Mouse (Mus musculus) right cerebral cortex, adult 2 months (tissue): ENCODE data around the gene Gm10320.

Source experiments
- DNase-seq, 2 experiments: peaks; one replicate each; pipeline ENCODE4 v3.0.0; 2021 to 2022; ENCODE audit warnings: low spot score in 2 of 2

The Gm10320 gene

GRCm38 (mm10) chr13:98469916-98470315 lies 21.9 kb downstream of the Gm10320 start:
- no peak for DNase-seq

GRCm38 (mm10) chr13:98461467-98461866 lies 30.3 kb downstream of the Gm10320 start:
- DNase-seq: no peak

- no peak for DNase-seq
Measured at GRCm38 (mm10) chr13:98456398-98456797, 35.4 kb downstream of the Gm10320 start.

GRCm38 (mm10) chr13:98455646-98456045 lies 36.2 kb downstream of the Gm10320 start:
- DNase-seq: no peak

GRCm38 (mm10) chr13:98454224-98454967 lies 37.4 kb downstream of the Gm10320 start:
- no peak for DNase-seq

GRCm38 (mm10) chr13:98453146-98453545 lies 38.7 kb downstream of the Gm10320 start:
- no peak for DNase-seq

GRCm38 (mm10) chr13:98448696-98449095 lies 43.1 kb downstream of the Gm10320 start:
- DNase-seq: no peak

GRCm38 (mm10) chr13:98447741-98448140 lies 44.1 kb downstream of the Gm10320 start:
- DNase-seq: peak in 1 of 2 experiments; percentile 21

GRCm38 (mm10) chr13:98445391-98446125 lies 46.2 kb downstream of the Gm10320 start:
- DNase-seq: no peak

- DNase-seq: no peak
Measured at GRCm38 (mm10) chr13:98441001-98441400, 50.8 kb downstream of the Gm10320 start.

GRCm38 (mm10) chr13:98440293-98440952 lies 51.4 kb downstream of the Gm10320 start:
- no peak for DNase-seq
